Mouse (Mus musculus) lung, embryonic 14.5 days (tissue): ENCODE data around the gene Astn2. TPM values are rescaled to one million over a fixed set of nuclear protein-coding genes. Genes with fewer than 3 reads are reported as not detected.

Source experiments
- ATAC-seq: fragments of 200-750 bp; cut with Nextera tagmentation; 2 replicates; pipeline ENCODE4 v1.8.0; 2017; ENCODE audit warnings: mild to moderate bottlenecking, moderate TSS enrichment, moderate library complexity; ENCODE audit not compliant: insufficient read depth
- DNase-seq: peaks from one replicate; pipeline ENCODE4 v3.0.0-alpha.2; 2015
- H3K27ac ChIP-seq: fragments of 300-500 bp; sonication (generic); 2 replicates; pipeline ENCODE4 v1.5.1; 2014; ENCODE audit warnings: low read depth, mild to moderate bottlenecking, moderate library complexity
- H3K27me3 ChIP-seq: fragments of 300-500 bp; sonication (generic); 2 replicates; pipeline ENCODE4 v1.6.1; 2014; ENCODE audit warnings: low read length, control low read depth; ENCODE audit not compliant: insufficient read depth
- H3K36me3 ChIP-seq: fragments of 300-500 bp; sonication (generic); 2 replicates; pipeline ENCODE4 v1.6.1; 2014; ENCODE audit warnings: control low read depth; ENCODE audit not compliant: insufficient read depth
- H3K4me1 ChIP-seq: fragments of 300-500 bp; sonication (generic); 2 replicates; pipeline ENCODE4 v1.6.1; 2014; ENCODE audit warnings: antibody characterized with exemption, control low read depth; ENCODE audit not compliant: insufficient read depth
- H3K4me2 ChIP-seq: fragments of 300-500 bp; sonication (generic); 2 replicates; pipeline ENCODE4 v1.6.1; 2014; ENCODE audit warnings: mild to moderate bottlenecking
- H3K4me3 ChIP-seq: fragments of 300-500 bp; sonication (generic); 2 replicates; pipeline ENCODE4 v1.5.1; 2014; ENCODE audit warnings: low read depth, low read length
- H3K9ac ChIP-seq: fragments of 300-500 bp; sonication (generic); 2 replicates; pipeline ENCODE4 v1.6.1; 2014
- H3K9me3 ChIP-seq: fragments of 300-500 bp; sonication (generic); 2 replicates; pipeline ENCODE4 v1.6.1; 2016; ENCODE audit warnings: low read depth, low read length, control low read depth
- CTCF ChIP-seq: IDR thresholded peaks from 2 replicates; pipeline ENCODE4 v1.5.1; 2016; ENCODE audit warnings: antibody characterized with exemption, low read depth
- WGBS: fragments of 180-500 bp; shearing (Covaris S2); extraction: QIAGEN DNeasy Blood & Tissue Kit; methylation state at CpG from one replicate; pipeline ENCODE4 v1.1.7; 2014; 5-methylcytosine and 5-hydroxymethylcytosine counted together
- polyA plus RNA-seq: library from polyadenylated mRNA; unstranded; fragments of >200 nt; fragmentation: Nextera tagmentation; extraction: Ambion mirVana; gene quantifications from 2 replicates; pipeline ENCODE4 v1.2.1, GENCODE M21; 2014

Gene Astn2
- polyA plus RNA-seq, 1 experiment from 2014 or later, result 1.1 TPM

DNA sequence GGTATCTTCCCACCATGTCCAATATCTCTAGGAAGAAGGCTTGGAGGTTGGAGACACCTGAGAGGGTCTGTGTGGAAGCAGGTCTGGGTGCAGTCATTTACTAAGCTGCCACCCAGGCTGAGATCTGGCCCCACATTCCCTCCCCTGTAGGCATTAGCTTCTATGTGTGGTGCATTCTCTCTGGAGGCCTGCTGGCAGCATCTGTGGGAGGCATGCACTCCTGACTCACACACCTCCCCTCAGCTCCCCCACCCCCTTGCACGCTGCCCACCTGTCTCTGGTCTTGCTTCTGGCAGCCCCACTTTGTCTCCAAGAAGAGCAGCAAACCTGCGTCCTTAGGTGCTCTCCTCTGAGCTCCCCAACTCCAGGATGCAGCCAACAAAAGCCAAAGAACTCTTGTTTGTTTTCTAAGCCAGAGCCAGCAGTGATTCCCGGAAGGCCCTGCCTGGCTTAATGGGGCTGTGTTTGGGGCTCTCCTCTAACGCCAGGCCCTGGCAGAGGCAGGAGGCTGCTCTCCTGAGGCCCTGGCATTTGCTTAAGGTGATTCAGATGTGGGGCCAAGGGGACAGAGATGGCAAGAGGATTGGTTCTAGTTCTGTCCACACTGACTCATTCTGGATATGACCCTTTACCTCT, 928.4 kb downstream of the Astn2 start:
- no peaks in the 10 kb centered on the region for H3K4me1 ChIP-seq
- WGBS, result 58% methylated on average over 4 of the region's 4 CpGs
- H3K36me3 ChIP-seq, result no peaks in the 10 kb centered on the region
- no peak for TF ChIP-seq CTCF
- no peak overlapping the region for H3K27ac ChIP-seq
- DNase-seq (no peak), ATAC-seq (no peak)
- no peaks in the 10 kb centered on the region for H3K9me3 ChIP-seq
- no peak overlapping the region for H3K4me3 ChIP-seq
- H3K9ac ChIP-seq, result no peak overlapping the region
- H3K27me3 ChIP-seq, result no peaks in the 10 kb centered on the region
- no peak overlapping the region for H3K4me2 ChIP-seq

DNA sequence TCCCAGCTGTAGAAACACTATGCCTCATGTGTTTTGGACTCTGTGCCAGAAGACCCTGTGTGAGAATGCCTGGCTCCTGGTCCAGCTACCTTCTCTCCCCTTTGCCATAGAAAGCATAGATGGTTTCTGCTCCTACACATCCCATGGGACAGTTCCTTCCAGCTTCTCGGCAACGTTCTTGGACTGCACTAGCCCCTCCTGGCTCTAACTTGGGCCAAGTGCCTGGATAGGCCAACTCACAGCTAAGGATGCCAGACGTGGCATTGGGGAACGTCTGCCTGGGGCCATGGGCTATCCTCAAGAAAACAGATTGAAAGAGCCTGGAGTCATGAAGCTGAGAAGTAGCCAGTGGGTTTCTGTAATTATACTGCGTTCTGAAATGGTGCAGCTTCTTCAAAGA, 931.3 kb downstream of the Astn2 start:
- ATAC-seq (no peak), DNase-seq (no peak)
- Histone ChIP-seq H3K36me3 (no peaks in the 10 kb centered on the region), H3K27me3 (no peaks in the 10 kb centered on the region), H3K27ac (no peak overlapping the region), H3K4me3 (no peak overlapping the region), H3K9me3 (no peaks in the 10 kb centered on the region), H3K4me2 (no peak overlapping the region), H3K9ac (no peak overlapping the region), H3K4me1 (no peaks in the 10 kb centered on the region)
- 72% methylated on average over 5 of the region's 5 CpGs for WGBS
- TF ChIP-seq CTCF, result no peak

- H3K4me2 ChIP-seq, result no peak overlapping the region
- H3K4me3 ChIP-seq, result no peak overlapping the region
- WGBS, result 62% methylated on average over 4 of the region's 4 CpGs
- ATAC-seq (no peak), DNase-seq (peak; percentile 47)
- H3K9ac ChIP-seq, result no peak overlapping the region
- H3K36me3 ChIP-seq, result no peaks in the 10 kb centered on the region
- TF ChIP-seq CTCF, result no peak
- no peaks in the 10 kb centered on the region for H3K27me3 ChIP-seq
- H3K9me3 ChIP-seq, result no peaks in the 10 kb centered on the region
- H3K27ac ChIP-seq, result no peak overlapping the region
- no peaks in the 10 kb centered on the region for H3K4me1 ChIP-seq
These were observed 955.2 kb downstream of the Astn2 start for GRCm38 (mm10) chr4:65449171-65449570.

- Histone ChIP-seq H3K36me3 (no peaks in the 10 kb centered on the region), H3K9ac (no peak overlapping the region), H3K27ac (no peak overlapping the region), H3K4me2 (no peak overlapping the region), H3K4me1 (no peaks in the 10 kb centered on the region), H3K4me3 (no peak overlapping the region), H3K27me3 (no peaks in the 10 kb centered on the region), H3K9me3 (no peaks in the 10 kb centered on the region)
- ATAC-seq (no peak), DNase-seq (no peak)
- 59% methylated on average over 4 of the region's 4 CpGs for WGBS
- TF ChIP-seq CTCF, result no peak
These were observed 962.7 kb downstream of the Astn2 start for GRCm38 (mm10) chr4:65441746-65442145.

DNA sequence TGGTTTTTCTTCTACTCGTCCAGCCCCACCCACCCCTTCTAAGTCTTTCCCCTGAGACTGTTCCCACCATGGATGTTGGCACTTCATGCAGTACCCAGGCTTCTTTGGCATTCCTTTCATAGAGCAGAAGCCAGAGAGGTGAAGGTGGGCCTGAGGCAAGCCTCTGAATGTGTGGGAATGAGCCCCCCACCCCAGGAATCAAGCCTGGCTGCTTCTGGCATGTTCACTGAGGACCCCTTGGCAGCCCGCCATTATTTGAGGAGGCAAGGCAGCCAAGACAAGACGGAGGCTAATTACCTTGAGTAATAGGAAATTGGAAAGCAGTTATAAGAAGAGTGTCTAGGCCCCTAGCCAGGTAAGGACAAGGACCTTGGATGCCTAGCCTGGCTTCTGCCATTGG, 973.6 kb downstream of the Astn2 start:
- DNase-seq (peak; percentile 76), ATAC-seq (peak; percentile 81)
- Histone ChIP-seq H3K9me3 (no peaks in the 10 kb centered on the region), H3K36me3 (no peaks in the 10 kb centered on the region), H3K4me1 (peaks cover 7% of the 10 kb centered on the region; the same call in 1 of the 2 replicates), H3K4me3 (no peak overlapping the region), H3K27ac (no peak overlapping the region), H3K27me3 (no peaks in the 10 kb centered on the region), H3K4me2 (no peak overlapping the region), H3K9ac (no peak overlapping the region)
- no peak for TF ChIP-seq CTCF
- WGBS, result 34% methylated on average over 3 of the region's 3 CpGs

- Histone ChIP-seq H3K36me3 (no peaks in the 10 kb centered on the region), H3K27ac (no peak overlapping the region), H3K4me1 (peaks cover 7% of the 10 kb centered on the region; the same call in 1 of the 2 replicates), H3K4me3 (no peak overlapping the region), H3K9ac (no peak overlapping the region), H3K4me2 (no peak overlapping the region), H3K9me3 (no peaks in the 10 kb centered on the region), H3K27me3 (no peaks in the 10 kb centered on the region)
- TF ChIP-seq CTCF, result no peak
- 69% methylated on average over 3 of the region's 3 CpGs for WGBS
- no peak for ATAC-seq
- DNase-seq, result no peak
These were observed 976.9 kb downstream of the Astn2 start for GRCm38 (mm10) chr4:65427480-65427879.

DNA sequence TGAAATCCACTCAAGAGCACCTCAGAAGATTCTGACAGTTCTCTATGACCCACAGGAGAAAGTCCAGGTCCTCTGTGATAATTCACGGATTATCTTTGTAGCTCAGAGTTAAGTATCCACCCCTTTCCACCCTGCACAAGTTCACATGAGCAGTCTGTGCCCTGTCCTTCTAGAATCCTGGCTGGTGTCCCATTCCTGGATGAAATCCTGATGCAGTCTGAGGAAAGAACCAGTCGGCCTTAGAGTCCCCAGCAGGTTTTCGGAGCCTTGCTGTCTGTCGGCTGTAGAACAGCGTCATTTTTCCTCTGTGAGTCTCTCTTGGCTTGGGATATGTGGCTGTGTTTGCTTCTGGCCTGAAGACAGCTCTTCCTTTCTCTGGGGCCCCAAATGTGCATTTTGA, 978.0 kb downstream of the Astn2 start:
- Histone ChIP-seq H3K4me2 (no peak overlapping the region), H3K36me3 (no peaks in the 10 kb centered on the region), H3K27me3 (no peaks in the 10 kb centered on the region), H3K9me3 (no peaks in the 10 kb centered on the region), H3K27ac (no peak overlapping the region), H3K4me3 (no peak overlapping the region), H3K9ac (no peak overlapping the region), H3K4me1 (peaks cover 10% of the 10 kb centered on the region; the same call in 1 of the 2 replicates)
- TF ChIP-seq CTCF, result no peak
- WGBS, result 53% methylated on average over 5 of the region's 5 CpGs
- DNase-seq (no peak), ATAC-seq (0 out of 2 replicates have a peak, but pooled peaks have one; percentile 41)
